Mouse (Mus musculus): ENCODE measurements around the gene Mrpl57.

Gene Mrpl57

GRCm38 (mm10) chr14:57866676-57867276 is 40.7 kb downstream of the Mrpl57 start:
- H3K4me3 ChIP-seq (replicated peaks; ENCODE audit: low read length) = no peak overlapping the region
- TF ChIP-seq NANOG (IDR thresholded peaks at IDR 0.05; ENCODE audit: borderline replicate concordance, low read length) (no peak), POU5F1 (IDR thresholded peaks at IDR 0.05; ENCODE audit: borderline replicate concordance, low read length) (no peak), CTCF (conservative IDR thresholded peaks at IDR 0.05; ENCODE audit: low read length) (no peak)
- H3K27me3 ChIP-seq (ENCODE audit: insufficient read depth, low read length) = no peaks in the 10 kb centered on the region
- no peaks in the 10 kb centered on the region for H3K9me3 ChIP-seq (ENCODE audit: low read length)
- H3K36me3 ChIP-seq (ENCODE audit: insufficient read depth, low read length) = peaks cover 63% of the 10 kb centered on the region
- H3K4me1 ChIP-seq (replicated peaks; ENCODE audit: low read depth, low read length) = peaks cover 25% of the 10 kb centered on the region

- TF ChIP-seq CTCF (conservative IDR thresholded peaks at IDR 0.05; ENCODE audit: low read length) (no peak), POU5F1 (IDR thresholded peaks at IDR 0.05; ENCODE audit: borderline replicate concordance, low read length) (no peak), NANOG (IDR thresholded peaks at IDR 0.05; ENCODE audit: borderline replicate concordance, low read length) (no peak)
- Histone ChIP-seq H3K9me3 (ENCODE audit: low read length) (no peaks in the 10 kb centered on the region), H3K4me1 (replicated peaks; ENCODE audit: low read depth, low read length) (peaks cover 43% of the 10 kb centered on the region), H3K4me3 (replicated peaks; ENCODE audit: low read length) (no peak overlapping the region), H3K27me3 (ENCODE audit: insufficient read depth, low read length) (no peaks in the 10 kb centered on the region), H3K36me3 (ENCODE audit: insufficient read depth, low read length) (peaks cover 11% of the 10 kb centered on the region)
Observed at GRCm38 (mm10) chr14:57877921-57878320, 51.9 kb downstream of the Mrpl57 start.

Measured in E14TG2a.4 (cell line).